Mouse (Mus musculus) forebrain, embryonic 15.5 days (tissue): ENCODE data around the gene Iqsec1. TPM values are rescaled to one million over a fixed set of nuclear protein-coding genes. Genes with fewer than 3 reads are reported as not detected.
"Not testable (repeated sequence)": the region's sequence is repeated elsewhere in the genome, so short reads cannot be mapped to it uniquely, and the experiment has no call there.

Experiments
- ATAC-seq: fragments of 200-750 bp; cut with Nextera tagmentation; replicated peaks from 2 replicates; pipeline ENCODE4 v1.8.0; 2017; ENCODE audit warnings: mild to moderate bottlenecking, moderate TSS enrichment, moderate library complexity
- H3K27ac ChIP-seq: fragments of 300-500 bp; sonication (generic); replicated peaks from 2 replicates; pipeline ENCODE4 v1.5.1; 2015; ENCODE audit warnings: mild to moderate bottlenecking, inconsistent platforms
- H3K27me3 ChIP-seq: fragments of 300-500 bp; sonication (generic); 2 replicates; pipeline ENCODE4 v1.6.1; 2015; ENCODE audit warnings: inconsistent platforms
- H3K36me3 ChIP-seq: fragments of 300-500 bp; sonication (generic); 2 replicates; pipeline ENCODE4 v1.6.1; 2015; ENCODE audit warnings: mild to moderate bottlenecking, inconsistent platforms
- H3K4me1 ChIP-seq: fragments of 300-500 bp; sonication (generic); 2 replicates; pipeline ENCODE4 v1.6.1; 2015; ENCODE audit warnings: inconsistent platforms
- H3K4me2 ChIP-seq: fragments of 300-500 bp; sonication (generic); replicated peaks from 2 replicates; pipeline ENCODE4 v1.6.1; 2015; ENCODE audit warnings: mild to moderate bottlenecking, inconsistent platforms
- H3K4me3 ChIP-seq: fragments of 300-500 bp; sonication (generic); 2 replicates; pipeline ENCODE4 v1.5.1; 2015; ENCODE audit warnings: mild to moderate bottlenecking, inconsistent platforms
- H3K9ac ChIP-seq: fragments of 300-500 bp; sonication (generic); replicated peaks from 2 replicates; pipeline ENCODE4 v1.6.1; 2015; ENCODE audit warnings: mild to moderate bottlenecking, inconsistent platforms
- H3K9me3 ChIP-seq: fragments of 300-500 bp; sonication (generic); 2 replicates; pipeline ENCODE4 v1.6.1; 2016; ENCODE audit warnings: inconsistent platforms
- WGBS: fragments of 180-500 bp; shearing (Covaris S2); methylation state at CpG from one replicate; pipeline ENCODE4 v1.1.7; 2015; ENCODE audit warnings: mixed read lengths; 5-methylcytosine and 5-hydroxymethylcytosine counted together
- polyA plus RNA-seq: library from polyadenylated mRNA; unstranded; fragments of >200 nt; fragmentation: Nextera tagmentation; extraction: Ambion mirVana; gene quantifications from 2 replicates; pipeline ENCODE4 v1.2.1, GENCODE M21; 2015

The Iqsec1 gene
- polyA plus RNA-seq, 1 experiment from 2014 or later = 16.3 TPM

DNA sequence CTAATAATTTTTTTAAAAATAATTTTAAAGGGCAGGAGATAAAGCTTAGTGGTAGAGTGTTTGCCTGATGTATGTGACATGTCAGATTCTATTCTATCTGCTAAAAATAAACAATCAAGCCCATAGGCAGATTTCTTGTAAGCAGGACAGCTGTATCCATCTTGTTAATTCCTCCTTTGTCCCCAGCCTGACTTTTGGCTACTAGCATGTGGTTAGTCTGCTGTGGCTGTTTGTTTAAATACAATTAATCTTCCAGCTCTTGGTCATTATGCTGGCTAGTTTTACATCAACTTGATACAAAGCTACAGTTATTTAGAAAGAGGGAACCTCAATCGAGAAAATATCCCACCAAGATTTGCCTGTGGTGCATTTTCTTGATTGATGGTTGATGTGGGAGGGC is 337.9 kb downstream of the Iqsec1 start:
- Histone ChIP-seq H3K4me2 (no peak overlapping the region), H3K9ac (no peak overlapping the region), H3K27ac (no peak overlapping the region), H3K4me1 (no peaks in the 10 kb centered on the region), H3K27me3 (no peaks in the 10 kb centered on the region), H3K9me3 (no peaks in the 10 kb centered on the region), H3K36me3 (no peaks in the 10 kb centered on the region), H3K4me3 (no peak overlapping the region)
- WGBS = 57% methylated on average over 1 of the region's 1 CpGs
- ATAC-seq = no peak

GRCm38 (mm10) chr6:90649279-90649678 is 339.2 kb downstream of the Iqsec1 start:
- Histone ChIP-seq H3K36me3 (no peaks in the 10 kb centered on the region), H3K4me2 (no peak overlapping the region), H3K9ac (no peak overlapping the region), H3K4me1 (no peaks in the 10 kb centered on the region), H3K4me3 (no peak overlapping the region), H3K9me3 (no peaks in the 10 kb centered on the region), H3K27ac (no peak overlapping the region), H3K27me3 (no peaks in the 10 kb centered on the region)
- no peak for ATAC-seq
- WGBS = 79% methylated on average over 4 of the region's 4 CpGs

DNA sequence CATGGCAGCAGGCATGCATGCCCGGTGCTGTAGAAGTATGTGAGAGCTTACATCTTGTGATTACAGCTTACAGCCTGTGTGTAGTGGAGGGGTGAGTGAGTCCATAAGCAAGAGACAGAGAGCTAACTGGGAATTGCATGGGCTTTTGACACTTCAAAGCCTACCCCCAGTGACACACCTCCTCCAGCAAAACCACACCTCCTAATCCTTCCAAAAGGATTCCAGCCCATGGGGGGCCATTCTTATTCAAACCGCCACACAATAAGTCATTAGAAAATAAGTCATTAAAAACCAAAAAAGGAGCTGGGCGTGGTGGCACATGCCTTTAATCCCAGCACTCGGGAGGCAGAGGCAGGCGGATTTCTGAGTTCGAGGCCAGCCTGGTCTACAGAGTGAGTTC is 340.1 kb downstream of the Iqsec1 start:
- 86% methylated on average over 6 of the region's 6 CpGs for WGBS
- Histone ChIP-seq H3K4me2 (no peak overlapping the region), H3K4me1 (no peaks in the 10 kb centered on the region), H3K9me3 (no peaks in the 10 kb centered on the region), H3K27ac (no peak overlapping the region), H3K9ac (no peak overlapping the region), H3K36me3 (no peaks in the 10 kb centered on the region), H3K4me3 (no peak overlapping the region), H3K27me3 (no peaks in the 10 kb centered on the region)
- ATAC-seq = no peak

GRCm38 (mm10) chr6:90644965-90645364 is 343.5 kb downstream of the Iqsec1 start:
- no peak for ATAC-seq

GRCm38 (mm10) chr6:90643057-90643456 is 345.4 kb downstream of the Iqsec1 start:
- Histone ChIP-seq H3K36me3 (no peaks in the 10 kb centered on the region), H3K9me3 (no peaks in the 10 kb centered on the region), H3K9ac (no peak overlapping the region), H3K4me1 (no peaks in the 10 kb centered on the region), H3K27me3 (no peaks in the 10 kb centered on the region), H3K4me3 (no peak overlapping the region), H3K4me2 (no peak overlapping the region), H3K27ac (no peak overlapping the region)
- no peak for ATAC-seq
- WGBS = 83% methylated on average over 3 of the region's 3 CpGs

More at GRCm38 (mm10) chr6:90644965-90645364, 343.5 kb downstream of the Iqsec1 start:
- H3K27ac ChIP-seq = no peak overlapping the region
- H3K9ac ChIP-seq = no peak overlapping the region
- H3K4me1 ChIP-seq = no peaks in the 10 kb centered on the region
- no peak overlapping the region for H3K4me3 ChIP-seq
- H3K27me3 ChIP-seq = no peaks in the 10 kb centered on the region
- no peaks in the 10 kb centered on the region for H3K9me3 ChIP-seq
- H3K36me3 ChIP-seq = no peaks in the 10 kb centered on the region
- 48% methylated on average over 4 of the region's 4 CpGs for WGBS
- no peak overlapping the region for H3K4me2 ChIP-seq

DNA sequence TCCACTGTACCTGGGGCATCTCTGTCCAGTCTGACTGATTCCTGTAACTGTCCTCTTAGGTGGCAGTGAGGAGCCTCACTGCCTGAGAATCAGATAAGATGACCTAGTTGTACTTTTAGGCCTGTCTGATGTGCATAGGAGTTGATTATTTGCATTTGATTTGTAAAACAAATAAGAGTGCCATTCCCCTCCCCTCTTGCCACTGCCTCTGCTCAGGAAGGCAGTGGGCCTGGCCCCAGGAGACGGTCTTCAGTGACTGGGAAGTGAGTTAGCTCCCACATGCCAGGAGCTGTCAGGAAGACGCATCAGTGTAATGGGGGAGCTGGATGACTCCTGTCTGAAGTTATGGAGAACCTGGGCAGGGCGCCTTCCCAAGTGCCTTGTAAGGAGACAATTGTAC is 352.9 kb downstream of the Iqsec1 start:
- WGBS = 63% methylated on average over 3 of the region's 3 CpGs
- H3K27ac ChIP-seq = no peak overlapping the region
- H3K9ac ChIP-seq = no peak overlapping the region
- H3K36me3 ChIP-seq = no peaks in the 10 kb centered on the region
- ATAC-seq = no peak
- H3K4me2 ChIP-seq = no peak overlapping the region
- no peaks in the 10 kb centered on the region for H3K9me3 ChIP-seq
- H3K4me3 ChIP-seq = no peak overlapping the region
- no peaks in the 10 kb centered on the region for H3K27me3 ChIP-seq
- no peaks in the 10 kb centered on the region for H3K4me1 ChIP-seq

DNA sequence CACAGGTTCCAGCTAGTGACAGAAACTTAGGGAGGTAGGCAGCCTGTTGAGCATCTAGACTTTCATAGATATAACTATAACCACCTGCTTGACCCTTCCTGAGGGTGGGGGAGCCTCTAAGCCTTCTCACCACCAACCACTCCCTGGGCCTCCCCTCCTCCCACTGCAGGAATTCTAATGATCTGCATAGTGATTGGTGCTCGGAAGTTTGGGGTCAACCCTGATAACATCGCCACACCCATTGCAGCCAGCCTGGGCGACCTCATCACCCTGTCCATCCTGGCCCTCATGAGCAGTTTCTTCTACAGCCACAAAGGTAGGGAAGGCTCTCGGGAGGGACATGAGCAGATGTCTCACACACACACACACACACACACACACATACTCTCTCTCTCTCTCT is 353.4 kb downstream of the Iqsec1 start:
- no peaks in the 10 kb centered on the region for H3K36me3 ChIP-seq
- H3K9ac ChIP-seq = no peak overlapping the region
- no peak overlapping the region for H3K4me3 ChIP-seq
- WGBS = 49% methylated on average over 4 of the region's 4 CpGs
- H3K4me2 ChIP-seq = no peak overlapping the region
- H3K9me3 ChIP-seq = no peaks in the 10 kb centered on the region
- H3K4me1 ChIP-seq = no peaks in the 10 kb centered on the region
- no peak overlapping the region for H3K27ac ChIP-seq
- no peak for ATAC-seq
- no peaks in the 10 kb centered on the region for H3K27me3 ChIP-seq

- H3K9me3 ChIP-seq, H3K36me3 ChIP-seq, H3K4me3 ChIP-seq, H3K27ac ChIP-seq, H3K4me1 ChIP-seq, ATAC-seq, H3K4me2 ChIP-seq, H3K27me3 ChIP-seq, H3K9ac ChIP-seq: not testable (repeated sequence)
- WGBS = 77% methylated on average over 3 of the region's 3 CpGs
These were observed 356.0 kb downstream of the Iqsec1 start for GRCm38 (mm10) chr6:90632526-90632925.

DNA sequence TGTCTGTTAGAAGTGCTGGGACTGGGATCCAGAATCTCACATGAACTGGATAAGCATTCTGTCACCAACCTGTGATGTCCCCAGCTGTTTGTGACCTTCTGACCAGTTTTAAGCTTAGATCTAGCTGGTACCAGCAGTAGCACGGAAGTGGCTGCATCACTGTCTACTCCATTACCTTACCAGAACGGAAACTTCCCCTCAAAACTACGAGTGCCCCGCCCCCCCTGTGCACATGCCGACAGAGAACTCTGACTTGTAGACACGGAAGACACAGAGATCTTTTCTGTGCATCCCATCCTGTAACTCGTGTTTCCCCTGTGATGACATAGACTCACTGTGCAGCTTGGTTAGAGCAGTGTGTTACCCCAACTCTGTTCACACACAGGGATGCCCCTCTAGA is 358.1 kb downstream of the Iqsec1 start:
- Histone ChIP-seq H3K36me3 (no peaks in the 10 kb centered on the region), H3K9me3 (no peaks in the 10 kb centered on the region), H3K4me2 (no peak overlapping the region), H3K27me3 (no peaks in the 10 kb centered on the region), H3K4me3 (no peak overlapping the region), H3K9ac (no peak overlapping the region), H3K4me1 (no peaks in the 10 kb centered on the region), H3K27ac (no peak overlapping the region)
- WGBS = 93% methylated on average over 7 of the region's 7 CpGs
- ATAC-seq = no peak

- Histone ChIP-seq H3K27ac (no peak overlapping the region), H3K9me3 (no peaks in the 10 kb centered on the region), H3K4me2 (no peak overlapping the region), H3K36me3 (no peaks in the 10 kb centered on the region), H3K9ac (no peak overlapping the region), H3K4me3 (no peak overlapping the region), H3K4me1 (no peaks in the 10 kb centered on the region), H3K27me3 (no peaks in the 10 kb centered on the region)
- ATAC-seq = no peak
- WGBS = 88% methylated on average over 6 of the region's 6 CpGs
These were observed 359.0 kb downstream of the Iqsec1 start for GRCm38 (mm10) chr6:90629506-90629905.

GRCm38 (mm10) chr6:90627556-90627955 is 360.9 kb downstream of the Iqsec1 start:
- WGBS = 87% methylated on average over 4 of the region's 4 CpGs
- no peaks in the 10 kb centered on the region for H3K9me3 ChIP-seq
- H3K9ac ChIP-seq = no peak overlapping the region
- H3K4me2 ChIP-seq = no peak overlapping the region
- H3K4me3 ChIP-seq = no peak overlapping the region
- H3K27me3 ChIP-seq = no peaks in the 10 kb centered on the region
- H3K4me1 ChIP-seq = no peaks in the 10 kb centered on the region
- no peak for ATAC-seq
- H3K27ac ChIP-seq = no peak overlapping the region
- H3K36me3 ChIP-seq = no peaks in the 10 kb centered on the region

- H3K27me3 ChIP-seq = no peaks in the 10 kb centered on the region
- no peak for ATAC-seq
- H3K4me2 ChIP-seq = no peak overlapping the region
- WGBS = 72% methylated on average over 7 of the region's 7 CpGs
- no peaks in the 10 kb centered on the region for H3K36me3 ChIP-seq
- H3K4me3 ChIP-seq = no peak overlapping the region
- no peaks in the 10 kb centered on the region for H3K4me1 ChIP-seq
- H3K9ac ChIP-seq = no peak overlapping the region
- H3K9me3 ChIP-seq = no peaks in the 10 kb centered on the region
- no peak overlapping the region for H3K27ac ChIP-seq
These were observed 363.1 kb downstream of the Iqsec1 start for GRCm38 (mm10) chr6:90625207-90625994.

GRCm38 (mm10) chr6:90624733-90625132 is 363.8 kb downstream of the Iqsec1 start:
- 83% methylated on average over 11 of the region's 11 CpGs for WGBS
- ATAC-seq = no peak
- no peaks in the 10 kb centered on the region for H3K27me3 ChIP-seq
- no peak overlapping the region for H3K4me2 ChIP-seq
- H3K27ac ChIP-seq = no peak overlapping the region
- H3K36me3 ChIP-seq = no peaks in the 10 kb centered on the region
- no peaks in the 10 kb centered on the region for H3K9me3 ChIP-seq
- H3K9ac ChIP-seq = no peak overlapping the region
- no peak overlapping the region for H3K4me3 ChIP-seq
- H3K4me1 ChIP-seq = no peaks in the 10 kb centered on the region
